Mouse (Mus musculus) E14TG2a.4 (cell line): ENCODE results near the gene Fes.

Experiments used
- CTCF ChIP-seq: conservative IDR thresholded peaks from 2 replicates; pipeline ENCODE4 v1.5.1; 2014; ENCODE audit warnings: low read length
- NANOG ChIP-seq: IDR thresholded peaks from 2 replicates; pipeline ENCODE4 v1.6.1; 2014; ENCODE audit warnings: borderline replicate concordance, low read length, mixed read lengths

GRCm38 (mm10) chr7:80346830-80347229, 40.9 kb downstream of the Fes start:
- TF ChIP-seq NANOG = no peak
- TF ChIP-seq CTCF = no peak
